Mouse (Mus musculus) ES-Bruce4 (cell line): Measurements from ENCODE around the gene Mmd.

ENCODE experiments used
- CTCF ChIP-seq: IDR thresholded peaks from one replicate; pipeline ENCODE4 v1.8.1; 2011; ENCODE audit warnings: low read depth, low read length
- EP300 ChIP-seq: IDR thresholded peaks from 2 replicates; pipeline ENCODE4 v1.6.1; 2011; ENCODE audit warnings: low read depth, low read length; ENCODE audit not compliant: insufficient read depth
- POLR2A ChIP-seq: IDR thresholded peaks from one replicate; pipeline ENCODE4 v1.8.1; 2011; ENCODE audit warnings: low read length; ENCODE audit not compliant: insufficient read depth

GRCm38 (mm10) chr11:90286550-90287154 is 37.4 kb downstream of the Mmd start:
- no peak for TF ChIP-seq CTCF
- TF ChIP-seq POLR2A = no peak
- TF ChIP-seq EP300 = no peak
